Mouse (Mus musculus) heart, adult 11 months (tissue): ENCODE data around the gene Gm10985.

Experiments
- DNase-seq: peaks from one replicate; pipeline ENCODE4 v3.0.0; 2022

The Gm10985 gene

GRCm38 (mm10) chr3:53844786-53845185 lies at the start of gene Gm10985:
TSS of gene Gm10985 (plus strand) at chr3:53845086.
- DNase-seq: no peak

DNA sequence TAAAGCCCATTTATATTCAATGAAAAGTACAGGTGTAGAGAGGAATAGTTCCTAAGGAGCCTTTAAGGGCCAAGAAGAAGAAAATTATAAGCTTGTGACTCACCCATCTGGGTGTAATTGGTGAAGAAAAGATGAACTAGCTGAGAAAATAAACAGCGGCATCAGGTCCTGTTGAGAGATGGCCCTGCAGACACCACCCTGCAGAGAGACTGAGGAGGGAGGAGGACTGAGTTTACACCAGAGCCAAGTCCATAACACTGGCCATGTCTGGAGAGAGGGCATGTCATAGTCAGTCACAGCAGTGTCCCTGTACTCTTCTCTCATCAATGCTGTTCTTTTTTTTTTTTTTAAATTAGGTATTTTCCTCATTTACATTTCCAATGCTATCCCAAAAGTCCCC lies 48.0 kb upstream of the Gm10985 start:
- peak; percentile 51 for DNase-seq

- DNase-seq: no peak
Measured at GRCm38 (mm10) chr3:53799671-53800070, 45.2 kb upstream of the Gm10985 start.

- DNase-seq: peak; percentile 28
Measured at GRCm38 (mm10) chr3:53813421-53813977, 31.4 kb upstream of the Gm10985 start.

- peak; percentile 22 for DNase-seq
Measured at GRCm38 (mm10) chr3:53834238-53834637, 10.6 kb upstream of the Gm10985 start.

GRCm38 (mm10) chr3:53846206-53846928 lies 1.5 kb downstream of the Gm10985 start:
- peak; percentile 31 for DNase-seq

DNA sequence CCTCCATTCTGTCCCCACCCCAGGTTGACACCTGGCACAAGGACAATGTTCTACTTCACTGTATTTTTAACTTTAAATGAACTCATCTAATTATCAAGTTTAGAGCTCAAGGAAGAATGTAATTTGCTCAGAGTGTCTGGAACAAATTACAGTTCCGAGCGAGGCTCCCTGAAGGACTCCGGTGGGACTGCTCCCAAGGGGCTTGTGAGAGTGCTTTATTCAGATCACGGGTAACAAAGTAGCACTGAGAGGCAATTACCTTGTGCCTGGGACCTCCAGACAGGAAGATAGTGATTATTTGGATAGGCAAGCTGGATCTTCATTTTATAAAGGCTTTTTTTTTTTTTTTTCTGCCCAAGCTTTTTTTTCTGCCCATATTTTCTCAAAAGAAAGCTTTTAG lies 2.8 kb downstream of the Gm10985 start:
- DNase-seq: peak; percentile 49

DNA sequence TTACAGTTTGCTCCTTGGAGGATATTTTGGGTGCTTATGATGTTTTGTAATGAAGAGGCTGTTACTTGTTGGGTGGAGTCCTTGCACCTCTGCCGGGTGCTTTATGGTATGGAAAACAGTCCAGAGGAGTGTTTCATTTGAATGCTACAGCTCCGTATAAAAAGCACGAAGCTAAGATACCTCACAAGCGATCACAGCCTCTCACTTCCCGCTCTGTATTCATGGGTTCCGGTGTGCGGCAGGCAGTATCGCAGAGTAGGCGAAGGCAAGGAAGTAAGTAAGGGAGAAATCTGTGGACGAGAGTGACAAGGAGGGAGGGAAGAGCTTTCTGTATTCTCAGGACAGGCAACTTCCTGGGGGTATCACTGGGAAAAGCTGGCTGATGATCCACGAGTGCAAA lies 3.4 kb downstream of the Gm10985 start:
- DNase-seq: peak; percentile 30

DNA sequence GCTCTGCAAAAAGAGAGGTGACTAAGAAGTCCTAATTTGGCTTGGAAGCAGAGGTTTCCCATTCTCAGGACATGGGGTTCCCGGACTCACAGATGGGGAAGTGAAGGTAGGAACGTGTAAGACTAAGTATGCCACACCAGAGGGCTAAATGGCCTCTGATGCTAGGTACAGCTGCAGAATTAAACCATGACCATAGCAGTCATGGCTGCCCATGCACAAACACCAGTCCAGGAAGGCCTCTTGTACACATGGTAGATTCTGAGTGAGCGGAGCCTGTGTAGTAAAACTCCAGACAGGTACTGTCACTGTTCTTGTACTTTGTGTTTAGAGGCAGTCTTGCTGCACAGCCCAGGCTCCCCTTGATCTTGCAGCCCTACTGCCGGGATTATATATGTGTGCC lies 9.4 kb downstream of the Gm10985 start:
- peak; percentile 59 for DNase-seq

GRCm38 (mm10) chr3:53854831-53855230 lies 9.9 kb downstream of the Gm10985 start:
- DNase-seq: peak; percentile 77

DNA sequence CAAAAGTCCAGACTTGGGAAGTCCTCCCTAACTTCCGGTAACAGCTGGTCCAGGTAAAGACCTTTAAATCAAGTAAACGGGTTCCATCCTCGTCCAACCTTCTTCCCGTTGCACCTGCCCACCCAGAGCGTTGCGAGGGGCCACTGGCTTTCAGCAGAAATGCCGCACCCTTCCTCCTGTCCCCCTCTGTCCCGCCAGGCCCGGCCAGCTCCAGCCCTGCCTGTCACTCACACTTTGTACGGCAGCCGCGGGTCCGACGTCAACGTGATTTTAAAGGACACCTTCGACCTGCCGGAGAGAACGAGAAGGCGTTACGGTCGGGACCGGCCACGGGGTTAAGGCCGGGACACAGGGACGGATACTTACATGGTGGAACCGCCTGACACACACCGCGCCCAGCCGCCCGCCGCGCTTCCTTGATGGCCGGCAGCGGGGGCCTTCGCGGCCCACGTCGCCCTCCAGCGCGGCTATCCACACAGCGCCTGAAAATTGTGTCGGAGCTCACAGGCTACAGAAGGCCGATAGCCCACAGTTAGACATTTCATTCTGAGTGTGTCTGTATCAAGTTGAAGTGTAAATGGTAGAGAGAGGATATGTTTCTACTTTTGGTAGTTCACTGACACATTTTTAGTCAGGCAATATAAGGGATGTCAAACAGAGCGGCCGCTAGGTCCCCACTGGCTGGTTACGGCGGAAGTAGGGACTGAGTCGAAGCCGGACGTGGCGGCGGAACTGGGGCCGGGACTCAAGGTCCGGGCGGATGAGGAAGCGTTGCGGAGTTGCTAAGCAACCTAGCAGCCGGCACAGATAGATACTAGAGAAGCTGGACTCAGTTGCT lies 18.7 kb downstream of the Gm10985 start, which contains the start of gene Ufm1:
Gene Ufm1 (minus strand): TSS at position 448 of the 838 bp plus-strand sequence.
- peak; percentile 100 for DNase-seq

DNA sequence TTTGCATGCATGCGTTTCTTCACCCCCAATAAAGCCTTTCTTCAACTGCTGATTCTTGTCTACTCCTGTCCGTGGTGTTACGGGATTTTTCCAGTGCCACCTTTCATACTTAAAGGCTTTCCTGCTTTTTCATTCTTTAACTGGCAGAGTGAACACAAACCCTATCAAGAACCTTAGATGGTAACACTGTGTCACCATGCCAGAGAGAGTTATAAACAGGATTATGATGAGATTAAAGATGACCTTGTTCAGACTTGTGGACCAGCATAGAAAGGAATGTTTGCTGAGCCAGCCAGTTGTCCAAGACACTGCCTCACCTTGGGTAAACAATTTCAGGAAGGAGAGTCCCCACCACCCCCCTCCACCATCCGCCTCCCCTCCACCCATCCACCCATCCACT lies 23.3 kb downstream of the Gm10985 start:
- DNase-seq: no peak

GRCm38 (mm10) chr3:53869263-53869662 lies 24.4 kb downstream of the Gm10985 start:
- no peak for DNase-seq

DNA sequence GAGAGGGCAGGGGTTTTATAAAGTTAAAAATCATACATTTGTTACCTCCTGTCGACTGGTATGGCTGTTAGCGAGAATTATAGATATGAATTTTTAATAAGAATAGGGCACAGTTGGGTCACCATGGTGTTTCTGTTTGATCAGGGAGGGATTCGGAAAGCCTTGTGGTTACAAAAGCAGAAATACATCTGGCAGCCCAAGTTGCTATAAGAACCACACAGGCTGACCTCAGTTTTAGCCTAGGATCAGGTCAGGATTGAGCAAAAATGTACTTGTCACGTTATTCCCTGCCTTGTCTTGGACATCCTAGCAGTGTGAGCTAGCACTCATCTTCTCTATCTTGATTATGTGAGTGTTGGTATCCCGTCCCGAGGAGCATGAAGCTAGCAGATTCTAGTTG lies 25.6 kb downstream of the Gm10985 start:
- no peak for DNase-seq

GRCm38 (mm10) chr3:53871596-53871995 lies 26.7 kb downstream of the Gm10985 start:
- DNase-seq: no peak

DNA sequence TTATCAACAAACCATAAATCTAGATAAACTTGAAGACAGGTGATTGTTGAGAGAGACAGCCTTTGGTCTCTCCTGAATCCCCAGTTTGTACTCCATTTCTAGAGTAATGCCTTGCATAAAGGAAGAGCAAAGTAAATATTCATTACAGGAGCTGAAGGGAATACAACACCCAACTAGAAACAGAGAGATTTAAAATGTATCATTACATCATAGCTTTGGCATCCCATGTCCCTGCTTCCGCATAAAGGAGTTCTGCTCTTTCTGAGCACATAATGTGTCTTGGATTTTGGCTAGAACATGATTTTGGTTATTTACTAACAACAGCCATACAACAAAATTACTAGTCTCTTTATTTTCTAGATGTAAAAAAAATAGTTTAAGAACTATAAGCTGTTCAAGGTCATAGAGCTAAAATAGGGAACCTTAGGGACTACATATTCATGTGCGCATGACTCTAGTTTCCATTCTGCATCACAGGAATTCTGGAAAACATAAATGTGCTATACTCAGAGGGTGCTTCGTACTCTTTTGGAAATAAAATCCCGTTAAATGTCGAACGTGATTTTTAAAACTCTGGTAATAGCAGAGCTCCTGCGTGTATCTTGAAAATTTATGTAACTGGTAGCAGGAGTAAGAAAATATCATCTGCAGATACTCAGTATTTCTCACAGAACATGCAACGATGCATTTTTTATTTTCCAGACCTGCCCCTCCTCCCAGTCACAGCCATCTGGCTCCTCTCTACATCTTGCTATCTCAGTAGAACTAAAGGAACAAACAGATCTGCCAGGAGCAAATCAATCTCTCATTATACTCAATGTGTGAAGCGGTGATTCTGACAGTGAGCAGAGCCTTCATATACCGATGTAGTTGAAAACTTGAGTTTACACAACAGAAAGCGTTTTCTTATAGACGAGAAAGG lies 46.0 kb downstream of the Gm10985 start:
- DNase-seq: no peak
